16 mouse cellular contexts compared by ENCODE assay signal in the genomic region with DNA sequence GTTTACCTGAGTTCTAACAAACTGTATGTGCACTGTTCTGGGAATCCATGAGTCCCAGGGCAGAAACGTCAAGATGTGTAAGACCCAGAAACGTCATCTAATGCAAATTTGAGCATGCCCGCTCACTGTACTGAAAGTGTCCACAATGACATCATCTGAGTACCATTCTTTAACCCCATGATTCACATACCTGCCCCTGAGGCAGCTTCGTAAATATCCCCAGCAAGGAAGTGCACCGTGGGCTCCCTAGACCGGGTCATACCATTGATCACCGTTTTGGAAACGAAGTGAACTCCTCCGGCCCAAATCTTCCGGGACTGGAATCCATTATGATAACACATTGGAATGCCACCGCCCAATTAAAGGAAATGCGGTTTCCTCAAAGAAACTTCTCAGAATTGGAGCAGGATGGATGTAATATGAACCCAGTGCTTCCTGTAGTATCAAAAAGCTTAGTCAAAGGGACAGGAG. TPM values are rescaled to one million over a fixed set of nuclear protein-coding genes. Genes with fewer than 3 reads are reported as not detected.
DNase-seq lines count a peak whose midpoint lies in the region; ATAC-seq and TF ChIP-seq lines count a peak whose summit lies in the region.
"Had no signal": no experiment of that assay in that cellular context is flagged by ENCODE, and none has a peak within 500 bp of the region (broad histone marks: within the 10 kb centered on the region; RNA-seq: fewer than 3 reads in every experiment).

No protein-coding gene starts in this region.

- H3K9me3 ChIP-seq in kidney, embryonic 16.5 days (ENCODE audit: low read length): no peaks in the 10 kb centered on the region; the same call in 1 of the 2 replicates
- H3K9me3 ChIP-seq: liver, embryonic 13.5 days had no signal

- no peaks in the 10 kb centered on the region for H3K79me2 ChIP-seq in myocyte (ENCODE audit: control insufficient read depth, insufficient read depth)

- no peak overlapping the region for H3K4me2 ChIP-seq in kidney, embryonic 16.5 days (replicated peaks; ENCODE audit: low read depth, low read length)
- H3K4me2 ChIP-seq in myocyte (ENCODE audit: low read depth): peak overlapping the region; percentile 4
- H3K4me2 ChIP-seq: liver, embryonic 13.5 days; midbrain, embryonic 13.5 days had no signal

- H3K27ac ChIP-seq in kidney, embryonic 16.5 days (ENCODE audit: low read length): peak overlapping the region; percentile 28
- H3K27ac ChIP-seq: liver, embryonic 13.5 days; midbrain, embryonic 13.5 days had no signal

- H3ac ChIP-seq in myocyte (ENCODE audit: control insufficient read depth, insufficient read length): no peak overlapping the region

- H3K4me1 ChIP-seq in kidney, embryonic 16.5 days (ENCODE audit: insufficient read depth, low read length): peaks cover 23% of the 10 kb centered on the region
- H3K4me1 ChIP-seq: liver, embryonic 13.5 days; midbrain, embryonic 13.5 days had no signal

- H3K27me3 ChIP-seq in kidney, embryonic 16.5 days (ENCODE audit: insufficient read depth, low read length): no peaks in the 10 kb centered on the region
- no peaks in the 10 kb centered on the region for H3K27me3 ChIP-seq in myocyte (ENCODE audit: control insufficient read depth, insufficient read depth, insufficient read length)
- H3K27me3 ChIP-seq: midbrain, embryonic 13.5 days had no signal

- H3K4me3 ChIP-seq in kidney, embryonic 16.5 days (ENCODE audit: low read length): no peak overlapping the region
- no peak overlapping the region for H3K4me3 ChIP-seq in myocyte
- H3K4me3 ChIP-seq: liver, embryonic 13.5 days; midbrain, embryonic 13.5 days had no signal

- H3K9ac ChIP-seq in kidney, embryonic 16.5 days (replicated peaks; ENCODE audit: low read length): no peak overlapping the region
- H3K9ac ChIP-seq: liver, embryonic 13.5 days; midbrain, embryonic 13.5 days had no signal

- no peak for ATAC-seq in kidney, embryonic 16.5 days (ENCODE audit: low FRiP score, low TSS enrichment)
- ATAC-seq in CD4-positive, CD25-positive, alpha-beta regulatory T cell, adult 4 months: peak; percentile 79
- peak; percentile 85 for ATAC-seq in activated CD4-positive, CD25-positive, alpha-beta regulatory T cell, adult 4 months
- ATAC-seq: hindbrain, embryonic 16.5 days; midbrain, embryonic 13.5 days had no signal

- no peak for DNase-seq in kidney, postnatal 4 days
- DNase-seq in urinary bladder, postnatal 25 days (ENCODE audit: low spot score): no peak
- DNase-seq in cerebellum, postnatal 10 days: no peak
- DNase-seq: adrenal gland, adult 8-10 months; cerebellum, adult 11-12 months; gastrocnemius, postnatal 25 days; kidney, postnatal 14 days; liver, embryonic 13.5 days; lung, postnatal 4 days; right cerebral cortex, postnatal 25 days had no signal

- 51% methylated on average over 12 of the region's 12 CpGs for WGBS in kidney, embryonic 16.5 days

- no peaks in the 10 kb centered on the region for H3K36me3 ChIP-seq in kidney, embryonic 16.5 days (ENCODE audit: insufficient read depth, low read length)
- H3K36me3 ChIP-seq in myocyte (ENCODE audit: control insufficient read depth, insufficient read depth): no peaks in the 10 kb centered on the region
- H3K36me3 ChIP-seq: liver, embryonic 13.5 days; midbrain, embryonic 13.5 days had no signal

- no peak for TF ChIP-seq POLR2A in myocyte (IDR thresholded peaks at IDR 0.05; ENCODE audit: insufficient read length, low read depth)

TF ChIP-seq in myocyte, 11 proteins besides CTCF, POLR2A, EP300 and RAD21:
- no peak for TF ChIP-seq CEBPB (IDR thresholded peaks at IDR 0.05; ENCODE audit: insufficient read depth, poor library complexity, severe bottlenecking)
- TF ChIP-seq TCF3 (IDR thresholded peaks at IDR 0.05; ENCODE audit: insufficient read length, low read depth): no peak
- no peak for TF ChIP-seq POLR2AphosphoS2 (IDR thresholded peaks at IDR 0.05; ENCODE audit: insufficient read length, low read depth)
- TF ChIP-seq MYOG (IDR thresholded peaks at IDR 0.05; ENCODE audit: control insufficient read depth in 1 of 3, insufficient read depth in 1 of 3, insufficient read length in 2 of 3, low read depth in 2 of 3): no peak
- TF ChIP-seq TCF12 (IDR thresholded peaks at IDR 0.05; ENCODE audit: insufficient read depth, poor library complexity, severe bottlenecking): no peak
- TF ChIP-seq SRF (IDR thresholded peaks at IDR 0.05; ENCODE audit: control insufficient read depth, insufficient read length, low read depth): no peak
- TF ChIP-seq REST (IDR thresholded peaks at IDR 0.05; ENCODE audit: insufficient read depth, insufficient read length): no peak
- no peak for TF ChIP-seq MYOD1 (IDR thresholded peaks at IDR 0.05; ENCODE audit: control insufficient read depth in 1 of 3, insufficient read length in 2 of 3, low read depth in 2 of 3)
- no peak for TF ChIP-seq E2F4 (IDR thresholded peaks at IDR 0.05; ENCODE audit: insufficient read depth)
- TF ChIP-seq MAX (IDR thresholded peaks at IDR 0.05; ENCODE audit: low read depth): no peak
- TF ChIP-seq USF1 (IDR thresholded peaks at IDR 0.05; ENCODE audit: low read depth): no peak

RNA-seq across cellular contexts. Expression of gene Ptpn13, which starts 57.8 kb away (rescaled TPM):
- 31.1 and 32.8 TPM in 2 replicates for polyA plus RNA-seq in kidney, embryonic 16.5 days (2015; fragmentation: Nextera tagmentation; extraction: Ambion mirVana)
- polyA plus RNA-seq in CD4-positive, CD25-positive, alpha-beta regulatory T cell, adult 4 months (2017; shearing (Covaris generic)): 10 to 100 TPM; 22.5 to 26.9 TPM
- polyA plus RNA-seq in activated CD4-positive, CD25-positive, alpha-beta regulatory T cell, adult 4 months (2017; shearing (Covaris generic)): 10 to 100 TPM; 19.6 to 20.3 TPM
- 5.3 TPM for polyA plus RNA-seq in myocyte (2012; fragmentation: generic; extraction: Trizol)
